Mouse (Mus musculus): Measurements from ENCODE around the gene Cxcr5. TPM values are rescaled to one million over a fixed set of nuclear protein-coding genes. Genes with fewer than 3 reads are reported as not detected.

Cxcr5 gene
- total RNA-seq, 2 experiments from 2014 or later, result not detected

- no peak for DNase-seq (ENCODE audit: low spot score in 2 of 2)
- intact Hi-C loops (cut with DNase I), result no loop called here
These were observed 13.1 kb downstream of the Cxcr5 start for GRCm38 (mm10) chr9:44548412-44549152.

- no peak for DNase-seq (ENCODE audit: low spot score in 2 of 2)
- intact Hi-C loops (cut with DNase I), result no loop called here
These were observed 16.7 kb downstream of the Cxcr5 start for GRCm38 (mm10) chr9:44544986-44545385.

- DNase-seq (ENCODE audit: low spot score in 2 of 2), result no peak
- intact Hi-C loops (cut with DNase I), result no loop called here
These were observed 19.3 kb downstream of the Cxcr5 start for GRCm38 (mm10) chr9:44542364-44542763.

- intact Hi-C loops (cut with DNase I), result no loop called here
- DNase-seq (ENCODE audit: low spot score in 2 of 2), result no peak
These were observed 21.0 kb downstream of the Cxcr5 start for GRCm38 (mm10) chr9:44540676-44541075.

GRCm38 (mm10) chr9:44539816-44540421 is 21.8 kb downstream of the Cxcr5 start:
- no peak for DNase-seq (ENCODE audit: low spot score in 2 of 2)
- intact Hi-C loops (cut with DNase I), result no loop called here

GRCm38 (mm10) chr9:44537625-44538301 is 23.9 kb downstream of the Cxcr5 start:
- intact Hi-C loops (cut with DNase I), result no loop called here
- no peak for DNase-seq (ENCODE audit: low spot score in 2 of 2)

GRCm38 (mm10) chr9:44532991-44533580 is 28.6 kb downstream of the Cxcr5 start:
- intact Hi-C loops (cut with DNase I), result no loop called here
- DNase-seq (ENCODE audit: low spot score in 2 of 2), result no peak

- intact Hi-C loops (cut with DNase I), result loop anchor here (5.0 kb wide), 2 partner anchors 34 to 54 kb away; partner anchors contain the start of gene Cxcr5
These were observed 33.3 kb downstream of the Cxcr5 start for GRCm38 (mm10) chr9:44528340-44528739.

GRCm38 (mm10) chr9:44526337-44527112 is 35.2 kb downstream of the Cxcr5 start:
- intact Hi-C loops (cut with DNase I), result loop anchor here (5.0 kb wide), 2 partner anchors 36 to 56 kb away; partner anchors contain the start of gene Cxcr5
- no peak for DNase-seq (ENCODE audit: low spot score in 2 of 2)

More at GRCm38 (mm10) chr9:44528340-44528739, 33.3 kb downstream of the Cxcr5 start:
- no peak for DNase-seq (ENCODE audit: low spot score in 2 of 2)

- intact Hi-C loops (cut with DNase I), result loop anchor here (5.0 kb wide), 2 partner anchors 37 to 57 kb away; partner anchors contain the start of gene Cxcr5
These were observed 36.1 kb downstream of the Cxcr5 start for GRCm38 (mm10) chr9:44525589-44525988.

GRCm38 (mm10) chr9:44525001-44525400 is 36.7 kb downstream of the Cxcr5 start:
- intact Hi-C loops (cut with DNase I), result loop anchor here (5.0 kb wide), 2 partner anchors 37 to 57 kb away; partner anchors contain the start of gene Cxcr5
- DNase-seq (ENCODE audit: low spot score in 2 of 2), result no peak

More at GRCm38 (mm10) chr9:44525589-44525988, 36.1 kb downstream of the Cxcr5 start:
- DNase-seq (ENCODE audit: low spot score in 2 of 2), result no peak

- no peak for DNase-seq (ENCODE audit: low spot score in 2 of 2)
- intact Hi-C loops (cut with DNase I), result no loop called here
These were observed 37.3 kb downstream of the Cxcr5 start for GRCm38 (mm10) chr9:44524235-44524826.

- DNase-seq (ENCODE audit: low spot score in 2 of 2), result no peak
- intact Hi-C loops (cut with DNase I), result no loop called here
These were observed 38.0 kb downstream of the Cxcr5 start for GRCm38 (mm10) chr9:44523686-44524085.

- intact Hi-C loops (cut with DNase I), result no loop called here
- DNase-seq (ENCODE audit: low spot score in 2 of 2), result no peak
These were observed 39.8 kb downstream of the Cxcr5 start for GRCm38 (mm10) chr9:44521927-44522326.

- DNase-seq (ENCODE audit: low spot score in 2 of 2), result no peak
- intact Hi-C loops (cut with DNase I), result no loop called here
These were observed 43.6 kb downstream of the Cxcr5 start for GRCm38 (mm10) chr9:44518068-44518467.

- intact Hi-C loops (cut with DNase I), result no loop called here
These were observed 44.3 kb downstream of the Cxcr5 start for GRCm38 (mm10) chr9:44517368-44517767.

GRCm38 (mm10) chr9:44515891-44516290 is 45.8 kb downstream of the Cxcr5 start:
- intact Hi-C loops (cut with DNase I), result no loop called here
- DNase-seq (ENCODE audit: low spot score in 2 of 2), result no peak

More at GRCm38 (mm10) chr9:44517368-44517767, 44.3 kb downstream of the Cxcr5 start:
- DNase-seq (ENCODE audit: low spot score in 2 of 2), result no peak

GRCm38 (mm10) chr9:44515131-44515751 is 46.4 kb downstream of the Cxcr5 start:
- no peak for DNase-seq (ENCODE audit: low spot score in 2 of 2)

More at GRCm38 (mm10) chr9:44515131-44515751, 46.4 kb downstream of the Cxcr5 start:
- intact Hi-C loops (cut with DNase I), result no loop called here

All from left cerebral cortex, postnatal 36 days (tissue).